Mouse (Mus musculus): ENCODE data around the gene Usp37. TPM values are rescaled to one million over a fixed set of nuclear protein-coding genes. Genes with fewer than 3 reads are reported as not detected.
A peak's percentile ranks its signal among the peaks of the same experiment; 100 is the strongest.

The Usp37 gene
- total RNA-seq, 2 experiments from 2014 or later: 29.5 to 30.5 TPM

GRCm38 (mm10) chr1:74397919-74398451, 146.1 kb downstream of the Usp37 start:
- peak; percentile 60 for ATAC-seq (replicated peaks; ENCODE audit: poor library complexity)

DNA sequence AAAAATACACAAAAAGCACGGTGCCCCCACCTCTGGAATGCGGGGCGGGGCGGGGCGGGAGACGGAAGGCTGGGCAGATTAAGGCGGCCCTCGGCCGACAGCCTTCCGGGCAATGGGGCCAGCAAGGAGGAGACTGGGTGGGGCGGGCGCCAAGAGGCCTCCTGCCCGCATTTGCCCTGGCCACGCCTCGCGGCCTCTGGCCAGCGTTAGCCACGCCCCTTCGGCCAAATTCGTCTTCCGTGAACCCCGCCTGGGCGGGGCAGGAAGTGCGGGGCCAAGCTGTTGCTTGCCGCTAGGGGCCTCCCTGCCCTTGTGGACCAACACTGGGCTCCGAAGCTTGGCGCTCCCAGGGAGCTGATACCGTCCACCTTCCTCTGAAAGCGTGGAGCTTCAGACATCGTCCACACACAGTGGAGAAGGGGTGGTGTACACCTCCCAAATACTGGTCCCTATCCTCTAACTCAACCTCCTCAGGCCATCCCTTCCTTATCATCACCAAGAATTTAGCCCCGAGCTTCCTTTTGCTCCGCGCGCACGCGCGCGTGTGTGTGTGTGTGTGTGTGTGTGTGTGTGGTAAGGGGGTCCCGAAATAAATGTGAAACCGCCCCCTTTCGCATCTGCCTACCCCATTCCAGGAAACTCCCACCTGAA, 146.7 kb downstream of the Usp37 start:
- ATAC-seq (replicated peaks; ENCODE audit: poor library complexity): peak; percentile 78

DNA sequence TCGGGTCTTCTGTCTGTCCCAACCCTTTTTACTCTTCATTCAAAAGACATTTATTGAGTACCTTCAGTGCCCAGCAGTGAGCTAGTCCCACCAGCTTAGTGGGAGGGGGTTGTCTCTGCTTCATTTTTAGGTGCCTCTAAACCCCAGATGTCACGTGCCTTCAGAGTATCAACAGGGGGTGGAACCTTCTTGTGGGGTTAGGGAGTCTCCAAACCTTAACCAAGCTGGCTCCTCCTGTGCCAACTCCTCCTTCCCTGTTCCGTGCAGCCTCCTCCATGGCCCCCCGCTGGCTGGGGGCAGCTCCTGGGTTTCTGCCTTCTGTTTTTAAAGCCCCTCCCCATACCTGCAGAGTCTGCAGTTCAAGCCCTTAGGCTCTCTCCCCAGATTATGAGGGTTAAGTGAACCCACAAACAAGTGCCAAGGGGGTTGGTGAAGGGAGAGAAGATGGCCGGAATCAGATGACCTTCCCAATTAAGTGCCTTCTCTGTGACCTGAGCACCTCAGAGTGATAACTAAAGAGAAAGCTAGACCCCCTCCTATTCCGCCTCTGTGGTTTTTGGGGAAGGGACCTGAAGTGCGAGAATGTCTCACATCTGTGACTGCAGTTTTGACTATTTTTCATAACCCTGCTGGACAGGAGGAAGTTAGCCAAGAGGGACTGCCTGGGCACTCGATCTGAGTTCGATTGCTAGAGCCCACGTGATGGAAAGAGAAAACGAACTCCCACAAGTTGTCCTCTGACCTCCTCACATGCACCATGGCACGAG, 147.4 kb downstream of the Usp37 start:
- ATAC-seq (replicated peaks; ENCODE audit: poor library complexity): peak; percentile 9

DNA sequence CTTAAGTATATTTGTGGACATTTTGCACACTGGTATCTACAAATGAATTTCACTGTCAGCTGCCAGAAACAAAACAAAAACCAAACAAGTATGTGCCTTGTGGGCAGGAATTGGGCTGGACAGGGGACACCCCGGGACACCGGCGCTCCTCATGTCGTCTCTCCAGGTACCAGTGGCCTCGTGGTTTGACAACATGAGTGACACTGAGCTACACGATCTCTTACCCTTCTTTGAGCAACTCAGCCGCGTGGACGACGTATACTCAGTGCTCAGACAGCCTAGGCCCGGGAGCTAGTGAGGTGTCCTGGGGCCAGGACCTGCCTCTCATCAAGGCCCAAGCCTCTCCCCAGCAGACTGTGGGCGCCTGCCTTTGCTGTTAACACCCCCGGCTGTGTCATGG, 148.8 kb downstream of the Usp37 start:
- ATAC-seq (replicated peaks; ENCODE audit: poor library complexity): no peak

- no peak for ATAC-seq (replicated peaks; ENCODE audit: poor library complexity)
These were observed 149.2 kb downstream of the Usp37 start for GRCm38 (mm10) chr1:74394858-74395257.

- no peak for ATAC-seq (replicated peaks; ENCODE audit: poor library complexity)
These were observed 149.8 kb downstream of the Usp37 start for GRCm38 (mm10) chr1:74394311-74394710.

DNA sequence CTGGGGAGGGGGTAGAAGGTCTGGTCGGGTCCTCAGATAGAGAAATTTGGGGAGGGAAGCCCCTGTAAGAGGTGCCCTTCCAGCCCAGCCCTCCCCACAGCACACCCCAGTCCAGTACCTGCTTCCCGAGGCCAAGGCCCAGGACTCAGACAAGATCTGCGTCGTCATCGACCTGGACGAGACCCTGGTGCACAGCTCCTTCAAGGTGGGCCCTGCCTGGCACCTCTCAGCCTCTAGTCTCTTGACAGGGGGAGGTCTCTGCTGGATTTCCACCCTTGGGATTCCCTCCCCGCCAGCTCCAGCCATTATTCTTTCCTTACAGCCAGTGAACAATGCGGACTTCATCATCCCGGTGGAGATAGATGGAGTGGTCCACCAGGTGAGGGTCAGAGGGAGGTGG, 150.4 kb downstream of the Usp37 start:
- no peak for ATAC-seq (replicated peaks; ENCODE audit: poor library complexity)

DNA sequence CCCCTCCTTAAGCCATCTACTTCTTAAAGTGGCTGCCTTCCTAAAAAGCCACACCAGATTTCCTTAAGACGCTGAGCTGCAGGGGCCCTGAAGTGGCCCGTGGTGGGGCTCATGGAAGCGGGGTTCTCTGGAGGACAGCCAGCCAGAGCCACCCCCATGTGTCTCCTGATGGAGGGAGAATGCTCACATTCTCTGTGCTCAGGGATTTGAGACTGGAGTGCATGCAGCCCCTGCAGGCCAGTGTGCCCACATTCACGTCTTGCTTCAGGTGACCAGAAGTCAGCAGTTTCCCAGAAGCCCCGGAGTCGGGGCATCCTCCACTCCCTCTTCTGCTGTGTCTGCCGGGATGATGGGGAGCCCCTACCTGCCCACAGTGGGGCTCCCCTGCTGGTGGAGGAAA, 151.1 kb downstream of the Usp37 start:
- ATAC-seq (replicated peaks; ENCODE audit: poor library complexity): no peak

GRCm38 (mm10) chr1:74392446-74392994, 151.6 kb downstream of the Usp37 start:
- peak; percentile 0; the same call in 1 of the 2 replicates for ATAC-seq (replicated peaks; ENCODE audit: poor library complexity)

GRCm38 (mm10) chr1:74391844-74392441, 152.1 kb downstream of the Usp37 start:
- peak; percentile 39 for ATAC-seq (replicated peaks; ENCODE audit: poor library complexity)

GRCm38 (mm10) chr1:74390924-74391748, 152.9 kb downstream of the Usp37 start, which contains the start of gene Ctdsp1:
Ctdsp1 (plus strand) TSS chr1:74391509.
- ATAC-seq (replicated peaks; ENCODE audit: poor library complexity): peak; percentile 49

DNA sequence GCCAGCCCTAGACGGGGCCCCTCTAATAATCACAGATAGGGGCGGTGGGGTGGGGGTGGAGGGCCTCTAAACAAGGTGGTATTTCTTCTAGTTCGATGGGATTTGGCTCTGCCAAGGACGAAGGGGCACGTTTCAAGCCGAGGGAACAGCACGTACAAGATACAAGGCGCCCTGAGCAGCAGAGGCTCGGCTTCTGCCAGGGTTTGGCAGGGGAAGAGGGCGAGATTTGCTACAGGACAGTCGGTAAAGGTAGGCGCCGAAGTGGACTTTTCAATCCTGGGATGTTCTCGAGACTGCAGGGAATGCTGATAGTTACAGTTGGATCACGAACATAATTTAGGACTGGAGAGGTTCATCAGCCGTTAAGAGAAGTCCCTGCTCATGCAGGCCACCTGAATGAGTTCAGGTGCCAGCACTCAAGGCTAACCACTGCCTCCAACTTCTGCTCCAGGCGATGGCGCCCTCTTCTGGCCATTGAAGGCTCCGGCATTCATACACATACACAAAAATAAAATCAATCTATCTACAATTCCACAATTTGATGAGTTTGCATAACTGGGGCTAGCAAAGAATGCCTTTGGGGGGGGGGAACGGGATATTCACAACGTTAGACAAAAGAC, 153.7 kb downstream of the Usp37 start:
- ATAC-seq (replicated peaks; ENCODE audit: poor library complexity): peak; percentile 20

DNA sequence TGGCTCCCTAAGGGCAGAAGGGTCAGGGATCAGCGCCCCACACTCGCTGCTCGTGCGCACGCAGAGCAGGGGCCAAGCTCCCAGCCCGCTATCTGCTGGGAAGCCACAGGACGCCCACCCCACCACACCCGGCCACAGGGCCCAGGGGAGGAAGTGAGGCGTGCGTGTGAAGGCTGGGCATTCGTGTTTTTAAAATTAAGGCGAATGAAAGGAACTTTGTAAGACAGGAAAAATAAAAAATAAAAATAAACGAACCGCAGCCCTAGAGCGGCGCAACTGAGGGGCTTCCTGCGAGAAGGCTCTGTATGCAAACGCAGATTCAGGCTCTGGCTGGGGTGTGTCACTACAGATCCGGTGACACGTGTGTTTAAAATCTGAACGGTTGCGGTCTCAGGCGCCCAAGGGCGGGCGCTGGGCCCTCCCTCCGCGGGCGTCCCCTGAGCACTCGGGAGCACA, 154.2 kb downstream of the Usp37 start:
- ATAC-seq (replicated peaks; ENCODE audit: poor library complexity): peak; percentile 7; the same call in 1 of the 2 replicates

DNA sequence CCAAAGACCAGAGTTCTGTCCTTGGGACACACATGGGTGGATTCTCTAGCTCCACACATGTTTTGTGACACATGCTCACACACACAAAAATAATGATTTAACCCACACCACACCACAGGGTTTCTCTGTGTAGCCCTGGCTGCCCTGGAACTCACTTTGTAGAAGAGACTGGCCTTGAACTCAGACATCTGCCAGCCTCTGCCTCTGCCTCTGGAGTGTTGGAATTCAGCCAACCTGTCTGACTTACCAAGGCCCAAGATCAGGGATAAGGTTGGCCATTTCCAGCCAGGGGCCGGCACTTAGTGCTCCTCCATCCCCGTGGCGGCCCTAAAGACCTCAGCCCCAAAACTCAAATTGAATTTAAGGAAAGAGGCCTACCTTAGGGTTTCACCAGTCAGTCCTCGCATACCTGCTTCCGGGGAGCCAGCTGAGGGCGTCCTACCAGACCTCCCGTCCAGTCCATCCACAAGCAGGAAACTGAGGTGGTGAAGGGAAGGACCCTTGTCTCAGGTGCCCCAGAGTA, 155.6 kb downstream of the Usp37 start:
- no peak for ATAC-seq (replicated peaks; ENCODE audit: poor library complexity)

DNA sequence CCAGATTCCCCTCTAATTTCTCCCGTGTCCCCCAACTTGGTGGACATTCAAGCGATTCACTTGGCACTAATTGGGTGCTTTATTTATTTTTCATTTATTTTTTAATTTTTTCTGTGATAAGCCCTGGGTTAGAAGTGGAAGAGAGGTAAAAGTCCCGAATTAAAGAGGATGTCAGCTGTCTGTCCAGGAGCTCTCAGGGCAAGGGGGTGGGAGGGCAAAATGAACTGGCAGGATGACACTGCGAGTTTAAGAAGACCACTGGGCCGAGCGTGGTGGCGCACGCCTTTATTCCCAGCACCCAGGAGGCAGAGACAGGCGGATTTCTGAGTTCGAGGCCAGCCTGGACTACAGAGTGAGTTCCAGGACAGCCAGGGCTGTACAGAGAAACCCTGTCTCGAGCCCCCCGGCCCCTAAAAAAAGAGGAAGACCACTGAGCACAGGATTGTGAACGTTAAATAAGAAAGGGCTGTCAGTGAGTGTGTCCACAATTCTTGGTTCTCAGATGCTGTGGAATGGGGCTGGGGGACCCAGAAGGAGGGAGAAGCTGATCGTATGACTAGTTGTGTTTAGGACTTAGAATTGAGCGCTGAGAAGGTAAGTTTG, 156.6 kb downstream of the Usp37 start:
- ATAC-seq (replicated peaks; ENCODE audit: poor library complexity): no peak

DNA sequence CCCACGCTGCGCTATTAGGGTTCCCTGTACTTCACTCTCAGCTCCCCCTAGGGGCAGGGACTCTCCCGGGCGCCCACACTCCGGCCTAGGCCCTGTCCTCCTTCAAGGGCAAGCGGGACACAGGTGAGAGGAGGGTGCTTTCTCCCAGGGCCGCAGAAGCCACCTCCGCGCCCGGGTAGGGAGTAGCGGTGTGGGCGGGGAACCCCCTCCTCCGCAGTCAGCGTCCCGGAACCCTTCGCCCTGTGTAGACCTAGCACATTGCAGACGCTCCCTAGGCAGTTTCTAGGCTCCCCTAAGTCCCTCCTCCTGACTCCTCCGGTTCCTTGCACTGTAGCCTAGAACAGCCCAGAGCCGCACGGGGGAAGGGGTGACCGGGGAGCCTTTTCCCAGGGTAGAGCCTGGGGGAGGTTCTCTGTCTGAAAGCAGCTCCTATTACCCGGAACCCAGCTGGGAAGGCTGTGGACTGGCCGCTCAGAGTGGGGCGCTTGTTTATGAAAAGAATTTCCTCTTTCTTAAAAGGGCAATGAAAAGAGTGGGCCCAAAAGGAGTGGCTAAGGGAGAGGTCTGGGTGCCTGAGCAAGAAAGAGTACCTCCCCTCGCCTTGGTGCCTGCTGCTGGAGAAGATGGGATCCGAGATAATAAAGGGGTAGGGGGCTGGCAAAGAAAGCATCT, 157.2 kb downstream of the Usp37 start:
- ATAC-seq (replicated peaks; ENCODE audit: poor library complexity): peak; percentile 65

DNA sequence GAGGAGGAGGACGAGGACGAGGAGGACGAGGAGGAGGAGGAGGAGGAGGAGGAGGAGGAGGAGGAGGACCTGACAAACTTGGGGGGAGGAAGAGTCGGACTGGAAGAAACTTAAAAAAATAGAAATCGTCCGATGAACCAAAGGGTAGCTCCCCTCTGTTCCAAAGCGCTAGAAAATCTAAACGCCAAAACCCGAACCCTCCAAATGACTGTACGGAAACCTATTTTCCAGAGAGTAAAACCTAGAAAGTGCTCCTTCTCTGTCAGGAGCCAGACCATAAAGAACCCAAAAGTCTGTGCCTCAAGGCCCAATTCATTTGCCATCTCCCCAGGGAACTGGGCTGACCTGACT, 157.7 kb downstream of the Usp37 start:
- ATAC-seq (replicated peaks; ENCODE audit: poor library complexity): no peak

- no peak for ATAC-seq (replicated peaks; ENCODE audit: poor library complexity)
These were observed 158.6 kb downstream of the Usp37 start for GRCm38 (mm10) chr1:74385531-74385930.

Measured in megakaryocyte progenitor cell, adult 5-6 weeks (primary cell).